Mouse (Mus musculus) right cerebral cortex, postnatal 14 days (tissue): Measurements from ENCODE around the gene Snta1.

Experiments
- DNase-seq: peaks from one replicate; pipeline ENCODE4 v3.0.0; 2022

The Snta1 gene

GRCm38 (mm10) chr2:154420942-154421731 is 13.2 kb upstream of the Snta1 start:
- DNase-seq = no peak

- DNase-seq = no peak
Observed at GRCm38 (mm10) chr2:154419631-154420515, 12.0 kb upstream of the Snta1 start.

GRCm38 (mm10) chr2:154418001-154418400 is 10.1 kb upstream of the Snta1 start:
- no peak for DNase-seq

- peak; percentile 88 for DNase-seq
Observed at GRCm38 (mm10) chr2:154417107-154417506, 9.2 kb upstream of the Snta1 start.

- DNase-seq = no peak
Observed at GRCm38 (mm10) chr2:154412018-154412666, 4.2 kb upstream of the Snta1 start.

GRCm38 (mm10) chr2:154410355-154410754 is 2.5 kb upstream of the Snta1 start:
- peak; percentile 48 for DNase-seq

- DNase-seq = no peak
Observed at GRCm38 (mm10) chr2:154407063-154407642, 746 bp downstream of the Snta1 start.

GRCm38 (mm10) chr2:154405447-154405994 is 2.4 kb downstream of the Snta1 start:
- DNase-seq = no peak

GRCm38 (mm10) chr2:154402811-154403210 is 5.1 kb downstream of the Snta1 start:
- no peak for DNase-seq

GRCm38 (mm10) chr2:154401976-154402375 is 5.9 kb downstream of the Snta1 start:
- DNase-seq = no peak

GRCm38 (mm10) chr2:154399325-154399724 is 8.6 kb downstream of the Snta1 start:
- no peak for DNase-seq

- DNase-seq = no peak
Observed at GRCm38 (mm10) chr2:154398267-154398666, 9.6 kb downstream of the Snta1 start.

- DNase-seq = no peak
Observed at GRCm38 (mm10) chr2:154396529-154396928, 11.4 kb downstream of the Snta1 start.

- no peak for DNase-seq
Observed at GRCm38 (mm10) chr2:154394602-154395001, 13.3 kb downstream of the Snta1 start.

GRCm38 (mm10) chr2:154390180-154390964 is 17.5 kb downstream of the Snta1 start:
- DNase-seq = peak; percentile 44

- DNase-seq = peak; percentile 83
Observed at GRCm38 (mm10) chr2:154379103-154379502, 28.8 kb downstream of the Snta1 start.

- no peak for DNase-seq
Observed at GRCm38 (mm10) chr2:154374807-154375601, 32.9 kb downstream of the Snta1 start.

- DNase-seq = peak; percentile 77
Observed at GRCm38 (mm10) chr2:154373961-154374632, 33.8 kb downstream of the Snta1 start.

- DNase-seq = no peak
Observed at GRCm38 (mm10) chr2:154372842-154373500, 34.9 kb downstream of the Snta1 start, which contains the start of gene Cdk5rap1. TSS of gene Cdk5rap1 (minus strand) at chr2:154373010.
